Mouse (Mus musculus) liver, embryonic 11.5 days (tissue): ENCODE measurements around the gene Cyp2j5. TPM values are rescaled to one million over a fixed set of nuclear protein-coding genes. Genes with fewer than 3 reads are reported as not detected.
A peak's percentile ranks its signal among the peaks of the same experiment; 100 is the strongest.

ENCODE experiments used
- ATAC-seq: fragments of 200-750 bp; cut with Nextera tagmentation; replicated peaks from 2 replicates; pipeline ENCODE4 v1.8.0; 2017; ENCODE audit warnings: moderate number of reproducible peaks, mild to moderate bottlenecking, moderate TSS enrichment, moderate library complexity; ENCODE audit not compliant: low FRiP score
- DNase-seq: peaks from one replicate; pipeline ENCODE4 v3.0.0-alpha.2; 2017; ENCODE audit warnings: low spot score
- H3K27ac ChIP-seq: fragments of 300-500 bp; sonication (generic); 2 replicates; pipeline ENCODE4 v1.5.1; 2014; ENCODE audit warnings: mild to moderate bottlenecking, low read depth, low read length, control low read depth
- H3K27me3 ChIP-seq: fragments of 300-500 bp; sonication (generic); replicated peaks from 2 replicates; pipeline ENCODE4 v1.6.1; 2014; ENCODE audit warnings: low read length, mixed read lengths; ENCODE audit not compliant: control insufficient read depth, insufficient read depth
- H3K36me3 ChIP-seq: fragments of 300-500 bp; sonication (generic); 2 replicates; pipeline ENCODE4 v1.6.1; 2014; ENCODE audit warnings: mild to moderate bottlenecking, low read length, moderate library complexity, mixed read lengths; ENCODE audit not compliant: control insufficient read depth, insufficient read depth
- H3K4me1 ChIP-seq: fragments of 300-500 bp; sonication (generic); replicated peaks from 2 replicates; pipeline ENCODE4 v1.6.1; 2014; ENCODE audit warnings: low read length, mixed read lengths; ENCODE audit not compliant: control insufficient read depth, insufficient read depth
- H3K4me2 ChIP-seq: fragments of 300-500 bp; sonication (generic); 2 replicates; pipeline ENCODE4 v1.6.1; 2014; ENCODE audit warnings: mild to moderate bottlenecking, control low read depth, moderate library complexity
- H3K4me3 ChIP-seq: fragments of 300-500 bp; sonication (generic); 2 replicates; pipeline ENCODE4 v1.5.1; 2014; ENCODE audit warnings: low read depth, low read length, control low read depth
- H3K9ac ChIP-seq: fragments of 300-500 bp; sonication (generic); 2 replicates; pipeline ENCODE4 v1.6.1; 2014; ENCODE audit warnings: low read depth, low read length, control low read depth
- H3K9me3 ChIP-seq: fragments of 300-500 bp; sonication (generic); 2 replicates; pipeline ENCODE4 v1.6.1; 2016; ENCODE audit warnings: low read length, inconsistent platforms, mixed read lengths; ENCODE audit not compliant: control insufficient read depth
- WGBS: fragments of 180-500 bp; shearing (Covaris S2); extraction: QIAGEN DNeasy Blood & Tissue Kit; methylation state at CpG from one replicate; pipeline ENCODE4 v1.1.7; 2014; 5-methylcytosine and 5-hydroxymethylcytosine counted together
- polyA plus RNA-seq: library from polyadenylated mRNA; unstranded; fragments of >200 nt; fragmentation: Nextera tagmentation; extraction: Ambion mirVana; gene quantifications from 2 replicates; pipeline ENCODE4 v1.2.1, GENCODE M21; 2014

The Cyp2j5 gene
- 0.10 TPM in 2 replicates for polyA plus RNA-seq

DNA sequence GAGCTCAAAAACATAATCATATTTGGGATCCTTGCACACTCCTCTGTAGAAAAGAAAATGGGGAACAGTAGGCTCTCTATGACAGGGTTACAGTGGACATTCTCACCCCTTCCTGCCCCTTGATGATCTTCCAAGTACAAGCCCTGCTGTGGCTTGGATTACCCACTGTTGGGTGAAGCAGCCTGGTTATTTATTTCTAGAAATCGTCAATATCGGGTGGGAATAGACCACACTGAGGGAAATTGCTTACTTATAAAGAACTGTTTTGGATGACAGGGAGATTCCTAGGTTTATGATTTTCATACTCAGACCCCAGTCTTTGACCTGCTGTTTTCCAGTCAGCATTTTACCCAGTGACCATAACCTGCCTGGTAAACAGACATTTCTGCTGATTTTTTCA, at the start of gene Cyp2j5:
Gene Cyp2j5 (minus strand): TSS at position 164 of the 400 bp plus-strand sequence.
- Histone ChIP-seq H3K4me1 (no peaks in the 10 kb centered on the region), H3K27ac (no peak within 1 kb of the TSS), H3K36me3 (no peaks in the 10 kb centered on the region), H3K27me3 (no peaks in the 10 kb centered on the region), H3K4me3 (no peak within 1 kb of the TSS), H3K4me2 (no peak within 1 kb of the TSS), H3K9me3 (no peaks in the 10 kb centered on the region), H3K9ac (no peak within 1 kb of the TSS)
- no peak for DNase-seq
- 87% methylated on average over 2 of the region's 2 CpGs for WGBS
- ATAC-seq = no peak

DNA sequence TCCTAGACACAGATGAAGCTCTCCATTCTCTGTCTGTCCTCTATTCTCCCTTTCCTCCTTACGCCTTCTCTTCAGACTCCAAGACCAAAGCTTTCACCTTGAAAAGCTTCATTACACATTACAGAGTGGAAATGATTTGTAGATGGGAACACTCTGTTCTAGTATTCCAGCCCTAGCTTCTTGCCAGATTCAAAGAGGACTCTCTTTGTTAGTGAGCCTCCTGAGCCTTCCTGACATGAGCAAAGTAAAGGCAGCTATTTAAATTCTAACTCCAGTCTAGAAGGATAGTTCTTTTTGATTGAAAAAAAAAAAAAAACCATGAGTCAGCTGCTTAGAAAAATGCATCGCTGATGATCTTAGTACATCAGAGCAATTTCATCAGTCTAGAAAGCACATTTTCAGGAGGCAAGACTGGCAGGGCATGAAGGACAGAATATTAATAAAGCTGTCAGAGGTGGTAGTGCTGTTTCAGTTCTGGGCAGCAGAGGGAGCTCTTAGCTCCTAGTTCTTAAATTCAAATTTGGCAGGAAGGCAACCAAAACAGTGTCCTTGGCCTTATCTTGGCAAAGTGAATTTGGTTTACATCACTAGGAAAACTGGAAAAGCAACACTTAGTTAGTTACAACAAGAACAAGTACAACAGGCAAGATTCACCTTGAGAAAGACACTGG, 41.5 kb upstream of the Cyp2j5 start:
- no peak overlapping the region for H3K9ac ChIP-seq
- H3K36me3 ChIP-seq = no peaks in the 10 kb centered on the region
- ATAC-seq (no peak), DNase-seq (no peak)
- WGBS = 55% methylated on average over 2 of the region's 2 CpGs
- H3K27ac ChIP-seq = no peak overlapping the region
- no peaks in the 10 kb centered on the region for H3K9me3 ChIP-seq
- no peaks in the 10 kb centered on the region for H3K4me1 ChIP-seq
- no peaks in the 10 kb centered on the region for H3K27me3 ChIP-seq
- no peak overlapping the region for H3K4me3 ChIP-seq
- H3K4me2 ChIP-seq = no peak overlapping the region

DNA sequence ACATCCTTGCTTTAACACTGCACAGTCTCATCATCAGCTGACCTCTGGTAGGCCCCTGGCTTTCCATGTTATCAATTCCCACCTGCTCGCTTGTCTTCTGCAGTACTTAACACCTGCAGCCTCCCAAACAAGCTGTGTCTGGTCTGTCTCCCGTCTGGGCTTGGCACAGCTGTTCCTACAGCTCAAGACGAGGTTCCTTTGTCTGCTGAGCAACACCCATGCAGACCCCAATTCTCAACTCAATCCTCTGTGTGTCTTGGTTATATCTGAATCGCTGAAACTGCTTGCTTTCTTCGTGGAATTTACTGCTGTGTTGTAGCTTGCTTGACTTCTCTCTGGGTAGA, 34.2 kb upstream of the Cyp2j5 start:
- H3K9me3 ChIP-seq = no peaks in the 10 kb centered on the region
- no peak overlapping the region for H3K4me2 ChIP-seq
- ATAC-seq (no peak), DNase-seq (no peak)
- no peaks in the 10 kb centered on the region for H3K27me3 ChIP-seq
- WGBS = 73% methylated on average over 5 of the region's 5 CpGs
- no peaks in the 10 kb centered on the region for H3K4me1 ChIP-seq
- H3K9ac ChIP-seq = no peak overlapping the region
- H3K36me3 ChIP-seq = no peaks in the 10 kb centered on the region
- no peak overlapping the region for H3K27ac ChIP-seq
- H3K4me3 ChIP-seq = no peak overlapping the region

- no peaks in the 10 kb centered on the region for H3K9me3 ChIP-seq
- H3K27ac ChIP-seq = no peak overlapping the region
- no peak overlapping the region for H3K4me3 ChIP-seq
- H3K4me2 ChIP-seq = no peak overlapping the region
- DNase-seq = no peak
- 71% methylated on average over 15 of the region's 15 CpGs for WGBS
- H3K36me3 ChIP-seq = no peaks in the 10 kb centered on the region
- no peak for ATAC-seq
- no peaks in the 10 kb centered on the region for H3K4me1 ChIP-seq
- H3K9ac ChIP-seq = no peak overlapping the region
- H3K27me3 ChIP-seq = no peaks in the 10 kb centered on the region
Measured at GRCm38 (mm10) chr4:96697511-96698217, 33.7 kb upstream of the Cyp2j5 start.

- ATAC-seq (peak; percentile 43; the same call in 1 of the 2 replicates), DNase-seq (no peak)
- H3K27me3 ChIP-seq = no peaks in the 10 kb centered on the region
- no peak overlapping the region for H3K4me3 ChIP-seq
- H3K4me2 ChIP-seq = no peak overlapping the region
- H3K9me3 ChIP-seq = no peaks in the 10 kb centered on the region
- 25% methylated on average over 13 of the region's 13 CpGs for WGBS
- H3K27ac ChIP-seq = no peak overlapping the region
- no peak overlapping the region for H3K9ac ChIP-seq
- no peaks in the 10 kb centered on the region for H3K4me1 ChIP-seq
- H3K36me3 ChIP-seq = no peaks in the 10 kb centered on the region
Measured at GRCm38 (mm10) chr4:96696614-96697360, 32.8 kb upstream of the Cyp2j5 start.

GRCm38 (mm10) chr4:96687358-96687803, 23.4 kb upstream of the Cyp2j5 start:
- Histone ChIP-seq H3K9me3 (no peaks in the 10 kb centered on the region), H3K36me3 (no peaks in the 10 kb centered on the region), H3K4me3 (no peak overlapping the region), H3K27ac (no peak overlapping the region), H3K4me1 (no peaks in the 10 kb centered on the region), H3K9ac (no peak overlapping the region), H3K27me3 (no peaks in the 10 kb centered on the region), H3K4me2 (no peak overlapping the region)
- 70% methylated on average over 2 of the region's 2 CpGs for WGBS
- ATAC-seq (no peak), DNase-seq (no peak)

DNA sequence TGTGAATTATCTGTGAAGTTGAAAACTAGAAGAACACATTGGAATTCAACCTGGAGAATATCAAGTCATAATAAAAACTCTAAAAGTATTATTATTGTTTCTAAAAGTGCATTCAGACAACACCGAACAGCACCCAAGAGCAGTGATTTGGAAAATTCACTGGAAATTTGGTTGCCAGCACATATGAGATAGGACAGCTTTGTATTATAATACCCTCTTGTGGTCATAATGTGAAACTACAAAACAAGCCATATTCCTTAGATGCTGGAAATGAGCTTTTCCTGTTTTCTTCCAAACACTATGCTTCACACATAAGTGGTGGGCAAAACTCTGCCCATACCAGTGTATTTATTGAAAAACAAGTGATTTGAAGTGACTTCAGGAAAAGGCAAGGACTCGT, 19.5 kb upstream of the Cyp2j5 start:
- Histone ChIP-seq H3K27me3 (no peaks in the 10 kb centered on the region), H3K9ac (no peak overlapping the region), H3K4me3 (no peak overlapping the region), H3K36me3 (no peaks in the 10 kb centered on the region), H3K4me2 (no peak overlapping the region), H3K27ac (no peak overlapping the region), H3K9me3 (no peaks in the 10 kb centered on the region), H3K4me1 (no peaks in the 10 kb centered on the region)
- ATAC-seq (no peak), DNase-seq (no peak)
- WGBS = 48% methylated on average over 2 of the region's 2 CpGs

DNA sequence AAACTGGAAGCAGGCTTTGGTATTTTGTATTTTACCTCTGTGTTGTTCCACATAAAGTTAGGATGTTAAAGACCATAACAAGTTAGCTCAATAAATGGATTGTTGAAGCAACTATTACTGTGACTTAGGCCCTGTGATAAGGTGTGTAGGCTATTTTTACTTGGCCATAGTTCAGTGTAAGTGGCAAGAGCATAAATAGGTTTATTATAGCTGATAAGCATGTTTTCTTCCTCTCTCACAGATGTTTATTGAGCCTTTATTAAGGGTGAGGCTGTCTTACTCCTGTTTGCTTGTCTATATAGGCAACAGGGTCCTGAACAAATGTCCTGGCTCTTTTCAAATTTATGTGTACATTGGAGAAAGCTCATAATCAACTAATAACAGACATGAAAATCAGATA, 17.0 kb upstream of the Cyp2j5 start:
- DNase-seq = no peak
- ATAC-seq = no peak
- H3K4me1 ChIP-seq = no peaks in the 10 kb centered on the region
- H3K36me3 ChIP-seq = no peaks in the 10 kb centered on the region
- no peaks in the 10 kb centered on the region for H3K27me3 ChIP-seq
- no peaks in the 10 kb centered on the region for H3K9me3 ChIP-seq
- H3K4me3 ChIP-seq = no peak overlapping the region
- H3K27ac ChIP-seq = no peak overlapping the region
- H3K9ac ChIP-seq = no peak overlapping the region
- H3K4me2 ChIP-seq = no peak overlapping the region
